Mouse (Mus musculus): ENCODE measurements around the gene Carmil2. TPM values are rescaled to one million over a fixed set of nuclear protein-coding genes. Genes with fewer than 3 reads are reported as not detected.

The Carmil2 gene
- total and polyA plus RNA-seq, 2 experiments from 2014 or later, result 5.6 to 28.0 TPM

- Histone ChIP-seq H3K4me3 (ENCODE audit: low read depth, low read length) (no peak overlapping the region), H3K9ac (no peak overlapping the region), H3K9me3 (ENCODE audit: low read length) (no peaks in the 10 kb centered on the region), H3K27me3 (ENCODE audit: insufficient read depth, low read length) (no peaks in the 10 kb centered on the region), H3K4me1 (ENCODE audit: insufficient read depth) (no peaks in the 10 kb centered on the region), H3K36me3 (ENCODE audit: insufficient read depth) (peaks cover 32% of the 10 kb centered on the region), H3K27ac (ENCODE audit: low read depth, low read length) (no peak overlapping the region), H3K4me2 (ENCODE audit: low read depth) (no peak overlapping the region)
- no peak for TF ChIP-seq CTCF (IDR thresholded peaks at IDR 0.05; ENCODE audit: low read depth)
- no peak for ATAC-seq
- no peak for DNase-seq
- WGBS, result 87% methylated on average over 4 of the region's 4 CpGs
These were observed 33.6 kb downstream of the Carmil2 start for GRCm38 (mm10) chr8:105719637-105720036.

DNA sequence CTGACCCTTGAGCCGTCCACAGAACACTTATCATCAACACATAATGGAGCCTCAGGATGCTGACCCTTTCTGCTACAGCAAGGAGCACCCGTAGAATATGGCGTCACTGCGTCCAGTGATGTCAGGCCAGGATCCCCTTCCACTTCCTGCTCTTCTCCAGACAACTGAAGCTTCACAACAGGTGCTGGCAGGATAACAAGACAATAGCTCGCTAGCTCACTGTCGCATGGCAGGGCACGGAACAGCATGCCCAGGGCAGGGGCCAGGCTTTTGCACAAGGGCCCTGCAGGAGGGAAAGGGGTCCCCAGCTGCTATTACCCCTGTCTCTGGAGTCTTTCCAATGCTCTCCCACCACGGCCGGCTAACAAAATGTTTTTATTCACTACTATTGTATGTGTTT, 36.8 kb downstream of the Carmil2 start:
- H3K9me3 ChIP-seq (ENCODE audit: low read length), result no peaks in the 10 kb centered on the region
- ATAC-seq (no peak), DNase-seq (no peak)
- WGBS, result 90% methylated on average over 9 of the region's 9 CpGs
- TF ChIP-seq CTCF (IDR thresholded peaks at IDR 0.05; ENCODE audit: low read depth), result no peak
- peaks cover 35% of the 10 kb centered on the region for H3K36me3 ChIP-seq (ENCODE audit: insufficient read depth)
- no peak overlapping the region for H3K9ac ChIP-seq
- H3K27ac ChIP-seq (ENCODE audit: low read depth, low read length), result no peak overlapping the region
- H3K27me3 ChIP-seq (ENCODE audit: insufficient read depth, low read length), result no peaks in the 10 kb centered on the region
- H3K4me2 ChIP-seq (ENCODE audit: low read depth), result no peak overlapping the region
- no peak overlapping the region for H3K4me3 ChIP-seq (ENCODE audit: low read depth, low read length)
- no peaks in the 10 kb centered on the region for H3K4me1 ChIP-seq (ENCODE audit: insufficient read depth)

GRCm38 (mm10) chr8:105725726-105726125, 39.7 kb downstream of the Carmil2 start:
- H3K36me3 ChIP-seq (ENCODE audit: insufficient read depth), result peaks cover 41% of the 10 kb centered on the region
- no peak for ATAC-seq
- H3K27ac ChIP-seq (ENCODE audit: low read depth, low read length), result no peak overlapping the region
- DNase-seq, result no peak
- no peak overlapping the region for H3K4me2 ChIP-seq (ENCODE audit: low read depth)
- H3K4me3 ChIP-seq (ENCODE audit: low read depth, low read length), result no peak overlapping the region
- 86% methylated on average over 5 of the region's 5 CpGs for WGBS
- TF ChIP-seq CTCF (IDR thresholded peaks at IDR 0.05; ENCODE audit: low read depth), result no peak
- H3K9me3 ChIP-seq (ENCODE audit: low read length), result no peaks in the 10 kb centered on the region
- H3K27me3 ChIP-seq (ENCODE audit: insufficient read depth, low read length), result no peaks in the 10 kb centered on the region
- H3K4me1 ChIP-seq (ENCODE audit: insufficient read depth), result no peaks in the 10 kb centered on the region
- H3K9ac ChIP-seq, result no peak overlapping the region

GRCm38 (mm10) chr8:105727397-105728124, 41.5 kb downstream of the Carmil2 start:
- Histone ChIP-seq H3K9ac (no peak overlapping the region), H3K9me3 (ENCODE audit: low read length) (no peaks in the 10 kb centered on the region), H3K4me1 (ENCODE audit: insufficient read depth) (no peaks in the 10 kb centered on the region), H3K27ac (ENCODE audit: low read depth, low read length) (no peak overlapping the region), H3K4me3 (ENCODE audit: low read depth, low read length) (no peak overlapping the region), H3K36me3 (ENCODE audit: insufficient read depth) (peaks cover 41% of the 10 kb centered on the region), H3K27me3 (ENCODE audit: insufficient read depth, low read length) (no peaks in the 10 kb centered on the region), H3K4me2 (ENCODE audit: low read depth) (no peak overlapping the region)
- DNase-seq (no peak), ATAC-seq (no peak)
- 87% methylated on average over 18 of the region's 18 CpGs for WGBS
- TF ChIP-seq CTCF (IDR thresholded peaks at IDR 0.05; ENCODE audit: low read depth), result no peak

DNA sequence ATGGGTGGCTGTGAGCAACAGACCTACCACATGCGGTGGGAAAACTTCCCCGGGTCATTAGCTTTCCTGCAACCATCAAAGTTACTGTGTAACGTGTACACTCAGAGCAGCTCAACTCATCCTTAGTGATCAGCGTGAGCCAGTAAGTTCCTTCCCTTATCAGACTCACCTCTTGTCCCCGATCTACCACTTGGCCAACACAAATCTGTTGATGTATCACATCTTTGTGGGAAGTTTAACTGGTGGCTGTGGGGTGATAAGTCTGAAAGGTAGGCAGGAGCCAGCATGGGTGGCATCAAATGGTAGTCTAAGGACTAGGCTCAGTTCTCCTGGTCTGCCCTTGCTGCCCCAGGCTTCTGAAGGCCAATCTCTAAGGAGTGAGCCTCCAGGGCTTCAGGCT, 46.1 kb downstream of the Carmil2 start:
- no peak overlapping the region for H3K4me3 ChIP-seq (ENCODE audit: low read depth, low read length)
- H3K4me1 ChIP-seq (ENCODE audit: insufficient read depth), result no peaks in the 10 kb centered on the region
- DNase-seq, result no peak
- H3K27ac ChIP-seq (ENCODE audit: low read depth, low read length), result no peak overlapping the region
- H3K36me3 ChIP-seq (ENCODE audit: insufficient read depth), result peaks cover 13% of the 10 kb centered on the region
- H3K9ac ChIP-seq, result no peak overlapping the region
- WGBS, result 97% methylated on average over 5 of the region's 5 CpGs
- no peaks in the 10 kb centered on the region for H3K9me3 ChIP-seq (ENCODE audit: low read length)
- H3K4me2 ChIP-seq (ENCODE audit: low read depth), result no peak overlapping the region
- no peak for ATAC-seq
- H3K27me3 ChIP-seq (ENCODE audit: insufficient read depth, low read length), result no peaks in the 10 kb centered on the region
- no peak for TF ChIP-seq CTCF (IDR thresholded peaks at IDR 0.05; ENCODE audit: low read depth)

DNA sequence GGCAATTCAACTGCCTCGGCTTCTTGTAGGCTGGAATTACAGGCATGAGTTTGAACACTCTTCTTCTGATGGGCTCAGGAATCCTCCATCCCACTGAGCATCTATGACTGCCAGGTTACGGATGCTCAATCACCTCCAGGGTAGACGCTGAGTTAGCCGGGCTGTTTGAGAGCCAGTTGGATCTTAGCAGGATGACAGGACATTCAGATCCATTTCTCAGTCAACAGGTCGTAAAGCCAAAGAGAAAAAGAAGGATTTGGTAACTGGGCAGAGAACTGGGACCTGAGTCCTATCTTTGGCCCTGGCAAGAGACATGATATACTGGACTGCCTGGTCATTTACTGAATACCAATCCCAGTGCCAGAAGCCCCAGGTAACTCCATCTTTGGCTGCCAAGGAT, 53.1 kb downstream of the Carmil2 start:
- Histone ChIP-seq H3K4me3 (ENCODE audit: low read depth, low read length) (no peak overlapping the region), H3K27ac (ENCODE audit: low read depth, low read length) (no peak overlapping the region), H3K9ac (no peak overlapping the region), H3K36me3 (ENCODE audit: insufficient read depth) (no peaks in the 10 kb centered on the region), H3K4me2 (ENCODE audit: low read depth) (no peak overlapping the region), H3K27me3 (ENCODE audit: insufficient read depth, low read length) (no peaks in the 10 kb centered on the region), H3K9me3 (ENCODE audit: low read length) (no peaks in the 10 kb centered on the region), H3K4me1 (ENCODE audit: insufficient read depth) (no peaks in the 10 kb centered on the region)
- 97% methylated on average over 5 of the region's 5 CpGs for WGBS
- no peak for TF ChIP-seq CTCF (IDR thresholded peaks at IDR 0.05; ENCODE audit: low read depth)
- no peak for DNase-seq
- no peak for ATAC-seq

DNA sequence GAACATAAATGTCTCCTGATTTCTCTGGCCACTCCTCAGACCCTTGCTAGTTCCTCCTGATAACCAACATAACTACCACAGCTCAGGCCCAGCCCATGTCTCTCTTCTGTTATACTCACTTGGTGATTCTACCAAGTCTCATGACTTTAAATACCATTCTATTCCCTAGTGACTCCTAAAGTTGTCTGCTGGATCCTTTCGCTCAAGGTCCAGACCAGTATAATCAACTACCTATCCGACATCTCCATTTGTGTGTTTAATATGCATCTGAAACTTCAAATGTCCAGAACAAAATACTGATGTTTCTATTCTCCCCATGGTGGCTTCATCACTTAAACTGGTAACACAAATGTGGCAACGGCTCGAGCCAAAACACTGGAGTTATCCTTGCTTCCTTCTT, 57.2 kb downstream of the Carmil2 start:
- TF ChIP-seq CTCF (IDR thresholded peaks at IDR 0.05; ENCODE audit: low read depth), result no peak
- no peak for ATAC-seq

More for the DNA sequence above, 57.2 kb downstream of the Carmil2 start:
- Histone ChIP-seq H3K9me3 (ENCODE audit: low read length) (no peaks in the 10 kb centered on the region), H3K27me3 (ENCODE audit: insufficient read depth, low read length) (no peaks in the 10 kb centered on the region), H3K4me1 (ENCODE audit: insufficient read depth) (no peaks in the 10 kb centered on the region), H3K27ac (ENCODE audit: low read depth, low read length) (no peak overlapping the region), H3K36me3 (ENCODE audit: insufficient read depth) (no peaks in the 10 kb centered on the region), H3K4me2 (ENCODE audit: low read depth) (no peak overlapping the region), H3K9ac (no peak overlapping the region), H3K4me3 (ENCODE audit: low read depth, low read length) (no peak overlapping the region)
- WGBS, result 89% methylated on average over 4 of the region's 4 CpGs
- no peak for DNase-seq

Other genes starting within 250 kb of the Carmil2 start
- 66.6 and 80.6 TPM in 2 replicates for gene Tppp3, start 214.7 kb upstream of the Carmil2 start, total RNA-seq (2014; rRNA removed)
- 74.6 and 106 TPM in 2 replicates for gene Tppp3, start 214.7 kb upstream of the Carmil2 start, polyA plus RNA-seq (2015; fragmentation: Nextera tagmentation; extraction: Ambion mirVana)
- 22.9 and 30.4 TPM in 2 replicates for gene Zdhhc1, start 189.4 kb upstream of the Carmil2 start, total RNA-seq (2014; rRNA removed)
- 16.2 and 22.7 TPM in 2 replicates for gene Zdhhc1, start 189.4 kb upstream of the Carmil2 start, polyA plus RNA-seq (2015; fragmentation: Nextera tagmentation; extraction: Ambion mirVana)
- gene Hsd11b2, start 167.5 kb upstream of the Carmil2 start, total RNA-seq (2014; rRNA removed), result 0.38 and 0.52 TPM in 2 replicates
- gene Hsd11b2, start 167.5 kb upstream of the Carmil2 start, polyA plus RNA-seq (2015; fragmentation: Nextera tagmentation; extraction: Ambion mirVana), result 1.3 and 2.6 TPM in 2 replicates
- gene Atp6v0d1, start 120.2 kb upstream of the Carmil2 start, total RNA-seq (2014; rRNA removed), result 179 TPM in 2 replicates
- gene Atp6v0d1, start 120.2 kb upstream of the Carmil2 start, polyA plus RNA-seq (2015; fragmentation: Nextera tagmentation; extraction: Ambion mirVana), result 251 and 275 TPM in 2 replicates
- 9.2 and 10.6 TPM in 2 replicates for gene Ripor1, start 81.0 kb upstream of the Carmil2 start, total RNA-seq (2014; rRNA removed)
- 37.2 and 37.4 TPM in 2 replicates for gene Ripor1, start 81.0 kb upstream of the Carmil2 start, polyA plus RNA-seq (2015; fragmentation: Nextera tagmentation; extraction: Ambion mirVana)
- gene Ctcf, start 49.7 kb upstream of the Carmil2 start, total RNA-seq (2014; rRNA removed), result 39.5 and 52.5 TPM in 2 replicates
- gene Ctcf, start 49.7 kb upstream of the Carmil2 start, polyA plus RNA-seq (2015; fragmentation: Nextera tagmentation; extraction: Ambion mirVana), result 67.9 and 86.0 TPM in 2 replicates
- gene Agrp, start 48.9 kb upstream of the Carmil2 start, total RNA-seq (2014; rRNA removed), result 1.5 TPM in 1 of 2 replicates, not detected in the other
- gene Agrp, start 48.9 kb upstream of the Carmil2 start, polyA plus RNA-seq (2015; fragmentation: Nextera tagmentation; extraction: Ambion mirVana), result 0.62 and 0.90 TPM in 2 replicates
- 24.1 and 35.0 TPM in 2 replicates for gene Acd, start 14.8 kb downstream of the Carmil2 start, total RNA-seq (2014; rRNA removed)
- 90.0 and 95.7 TPM in 2 replicates for gene Acd, start 14.8 kb downstream of the Carmil2 start, polyA plus RNA-seq (2015; fragmentation: Nextera tagmentation; extraction: Ambion mirVana)
- 59.3 and 71.1 TPM in 2 replicates for gene Pard6a, start 14.9 kb downstream of the Carmil2 start, total RNA-seq (2014; rRNA removed)
- gene Pard6a, start 14.9 kb downstream of the Carmil2 start, polyA plus RNA-seq (2015; fragmentation: Nextera tagmentation; extraction: Ambion mirVana), result 63.8 and 72.5 TPM in 2 replicates
- gene 4933405L10Rik, start 21.4 kb downstream of the Carmil2 start, total RNA-seq (2014; rRNA removed), result 0.23 TPM in 1 of 2 replicates, not detected in the other
- gene 4933405L10Rik, start 21.4 kb downstream of the Carmil2 start, polyA plus RNA-seq (2015; fragmentation: Nextera tagmentation; extraction: Ambion mirVana), result 0.21 and 0.31 TPM in 2 replicates
- 10.3 and 10.9 TPM in 2 replicates for gene Enkd1, start 21.9 kb downstream of the Carmil2 start, total RNA-seq (2014; rRNA removed)
- 15.2 and 16.8 TPM in 2 replicates for gene Enkd1, start 21.9 kb downstream of the Carmil2 start, polyA plus RNA-seq (2015; fragmentation: Nextera tagmentation; extraction: Ambion mirVana)
- gene Gfod2, start 72.4 kb downstream of the Carmil2 start, total RNA-seq (2014; rRNA removed), result 42.6 and 51.2 TPM in 2 replicates
- 58.4 and 71.2 TPM in 2 replicates for gene Gfod2, start 72.4 kb downstream of the Carmil2 start, polyA plus RNA-seq (2015; fragmentation: Nextera tagmentation; extraction: Ambion mirVana)
- 9.8 and 13.6 TPM in 2 replicates for gene Ranbp10, start 141.1 kb downstream of the Carmil2 start, total RNA-seq (2014; rRNA removed)
- 3.5 and 4.5 TPM in 2 replicates for gene Ranbp10, start 141.1 kb downstream of the Carmil2 start, polyA plus RNA-seq (2015; fragmentation: Nextera tagmentation; extraction: Ambion mirVana)
- 0.67 and 1.2 TPM in 2 replicates for gene Tsnaxip1, start 141.5 kb downstream of the Carmil2 start, total RNA-seq (2014; rRNA removed)
- 0.92 and 1.1 TPM in 2 replicates for gene Tsnaxip1, start 141.5 kb downstream of the Carmil2 start, polyA plus RNA-seq (2015; fragmentation: Nextera tagmentation; extraction: Ambion mirVana)
- gene Cenpt, start 167.0 kb downstream of the Carmil2 start, total RNA-seq (2014; rRNA removed), result 42.4 and 44.7 TPM in 2 replicates
- gene Cenpt, start 167.0 kb downstream of the Carmil2 start, polyA plus RNA-seq (2015; fragmentation: Nextera tagmentation; extraction: Ambion mirVana), result 39.0 and 42.8 TPM in 2 replicates
- gene Thap11, start 168.9 kb downstream of the Carmil2 start, total RNA-seq (2014; rRNA removed), result 60.4 and 81.9 TPM in 2 replicates
- gene Thap11, start 168.9 kb downstream of the Carmil2 start, polyA plus RNA-seq (2015; fragmentation: Nextera tagmentation; extraction: Ambion mirVana), result 48.6 and 57.2 TPM in 2 replicates
- 70.4 and 89.5 TPM in 2 replicates for gene Nutf2, start 174.3 kb downstream of the Carmil2 start, total RNA-seq (2014; rRNA removed)
- gene Nutf2, start 174.3 kb downstream of the Carmil2 start, polyA plus RNA-seq (2015; fragmentation: Nextera tagmentation; extraction: Ambion mirVana), result 142 and 146 TPM in 2 replicates
- gene Edc4, start 194.6 kb downstream of the Carmil2 start, total RNA-seq (2014; rRNA removed), result 85.3 and 96.7 TPM in 2 replicates
- gene Edc4, start 194.6 kb downstream of the Carmil2 start, polyA plus RNA-seq (2015; fragmentation: Nextera tagmentation; extraction: Ambion mirVana), result 36.1 and 41.7 TPM in 2 replicates
- gene Nrn1l, start 207.3 kb downstream of the Carmil2 start, total RNA-seq (2014; rRNA removed), result 0.92 TPM in 1 of 2 replicates, not detected in the other
- gene Nrn1l, start 207.3 kb downstream of the Carmil2 start, polyA plus RNA-seq (2015; fragmentation: Nextera tagmentation; extraction: Ambion mirVana), result 0.36 and 1.2 TPM in 2 replicates
- gene Pskh1, start 214.2 kb downstream of the Carmil2 start, total RNA-seq (2014; rRNA removed), result 16.6 and 24.5 TPM in 2 replicates
- gene Pskh1, start 214.2 kb downstream of the Carmil2 start, polyA plus RNA-seq (2015; fragmentation: Nextera tagmentation; extraction: Ambion mirVana), result 8.0 and 10.4 TPM in 2 replicates
- gene Ctrl, start 247.6 kb downstream of the Carmil2 start, total RNA-seq (2014; rRNA removed), result 1.0 and 3.3 TPM in 2 replicates
- gene Ctrl, start 247.6 kb downstream of the Carmil2 start, polyA plus RNA-seq (2015; fragmentation: Nextera tagmentation; extraction: Ambion mirVana), result 1.1 and 1.9 TPM in 2 replicates

Measured in forebrain, postnatal 0 days (tissue).